Mouse (Mus musculus): ENCODE measurements at regions not wholly inside any gene's neighbourhood (a gene's known extent, or its start where the extent isn't known, plus 50 kb on each side); places are given as distances from the start of the nearest gene placed in this dataset.

- TF ChIP-seq KAT2A (conservative IDR thresholded peaks at IDR 0.05; ENCODE audit: low read depth, low read length), result no peak
- TF ChIP-seq ELF1 (IDR thresholded peaks at IDR 0.05; ENCODE audit: low read depth, low read length), result no peak
- TF ChIP-seq ZC3H11A (IDR thresholded peaks at IDR 0.05; ENCODE audit: low read depth, low read length), result no peak
- no peak for TF ChIP-seq TBP (IDR thresholded peaks at IDR 0.05; ENCODE audit: low read depth, low read length)
- no peak for TF ChIP-seq CHD1 (IDR thresholded peaks at IDR 0.05; ENCODE audit: low read depth, low read length)
- TF ChIP-seq ZKSCAN1 (IDR thresholded peaks at IDR 0.05; ENCODE audit: low read depth, low read length), result no peak
- TF ChIP-seq E2F4 (IDR thresholded peaks at IDR 0.05; ENCODE audit: borderline replicate concordance, low read depth, low read length), result no peak
- TF ChIP-seq GATA1 (IDR thresholded peaks at IDR 0.05; ENCODE audit: low read depth, low read length), result no peak
- no peak for TF ChIP-seq MAFK (IDR thresholded peaks at IDR 0.05; ENCODE audit: borderline replicate concordance, low read depth, low read length)
- no peak for TF ChIP-seq EP300 (IDR thresholded peaks at IDR 0.05; ENCODE audit: low read depth in 1 of 2, low read length in 2 of 2)
- TF ChIP-seq MAZ (IDR thresholded peaks at IDR 0.05; ENCODE audit: low read depth, low read length), result no peak
- no peak for TF ChIP-seq SIN3A (IDR thresholded peaks at IDR 0.05; ENCODE audit: low read length)
- TF ChIP-seq JUND (IDR thresholded peaks at IDR 0.05; ENCODE audit: low read depth, low read length), result no peak
- TF ChIP-seq SMC3 (IDR thresholded peaks at IDR 0.05; ENCODE audit: low read depth, low read length), result no peak
- Histone ChIP-seq H3K27me3 (ENCODE audit: control insufficient read depth in 1 of 2, insufficient read depth in 2 of 2, low read length in 2 of 2) (no peaks in the 10 kb centered on the region), H3K36me3 (ENCODE audit: control insufficient read depth in 1 of 2, insufficient read depth in 2 of 2, low read length in 2 of 2) (no peaks in the 10 kb centered on the region), H3K79me2 (ENCODE audit: control insufficient read depth, insufficient read depth, low read length, poor library complexity) (no peaks in the 10 kb centered on the region), H3K27ac (ENCODE audit: control insufficient read depth, low read depth, low read length) (no peak overlapping the region), H3K4me1 (ENCODE audit: control insufficient read depth in 1 of 2, insufficient read depth in 2 of 2, low read length in 2 of 2) (no peaks in the 10 kb centered on the region), H3K4me3 (ENCODE audit: control insufficient read depth in 1 of 2, insufficient read depth in 1 of 2, low read depth in 2 of 2, low read length in 2 of 2) (no peak overlapping the region), H3K9me3 (replicated peaks; ENCODE audit: insufficient read depth, low read length) (no peaks in the 10 kb centered on the region), H3K9ac (ENCODE audit: control insufficient read depth, low read depth, low read length, poor library complexity, severe bottlenecking) (no peak overlapping the region)
- no peak for DNase-seq (ENCODE audit: low read depth, low spot score)
These were observed 138.5 kb downstream of the Tgfb2 start for GRCm38 (mm10) chr1:186567136-186567826.

- TF ChIP-seq BHLHE40 (IDR thresholded peaks at IDR 0.05; ENCODE audit: borderline replicate concordance, low read depth, low read length), result no peak
- no peak for TF ChIP-seq MAZ (IDR thresholded peaks at IDR 0.05; ENCODE audit: low read depth, low read length)
- no peak for TF ChIP-seq ZKSCAN1 (IDR thresholded peaks at IDR 0.05; ENCODE audit: low read depth, low read length)
- TF ChIP-seq GATA1 (IDR thresholded peaks at IDR 0.05; ENCODE audit: low read depth, low read length), result no peak
- no peak for TF ChIP-seq MYC (IDR thresholded peaks at IDR 0.05; ENCODE audit: low read depth, low read length)
- TF ChIP-seq MAX (IDR thresholded peaks at IDR 0.05; ENCODE audit: low read length), result no peak
- TF ChIP-seq RCOR1 (IDR thresholded peaks at IDR 0.05; ENCODE audit: low read depth, low read length), result no peak
- no peak for TF ChIP-seq USF1 (IDR thresholded peaks at IDR 0.05; ENCODE audit: low read depth, low read length)
- no peak for TF ChIP-seq HCFC1 (IDR thresholded peaks at IDR 0.05; ENCODE audit: low read depth, low read length)
- TF ChIP-seq ZC3H11A (IDR thresholded peaks at IDR 0.05; ENCODE audit: low read depth, low read length), result no peak
- no peak for TF ChIP-seq CTCF (IDR thresholded peaks at IDR 0.05 in 2 of 3, conservative IDR thresholded peaks at IDR 0.05 in 1 of 3; ENCODE audit: control insufficient read depth in 1 of 3, insufficient read depth in 1 of 3, low read depth in 2 of 3, low read length in 3 of 3, poor library complexity in 1 of 3, severe bottlenecking in 1 of 3)
- H3K9ac ChIP-seq (ENCODE audit: control insufficient read depth, low read depth, low read length, poor library complexity, severe bottlenecking), result no peak overlapping the region
- H3K9me3 ChIP-seq (replicated peaks; ENCODE audit: insufficient read depth, low read length), result no peaks in the 10 kb centered on the region
- no peak overlapping the region for H3K4me3 ChIP-seq (ENCODE audit: control insufficient read depth in 1 of 2, insufficient read depth in 1 of 2, low read depth in 2 of 2, low read length in 2 of 2)
- no peaks in the 10 kb centered on the region for H3K4me1 ChIP-seq (ENCODE audit: control insufficient read depth in 1 of 2, insufficient read depth in 2 of 2, low read length in 2 of 2)
- H3K36me3 ChIP-seq (ENCODE audit: control insufficient read depth in 1 of 2, insufficient read depth in 2 of 2, low read length in 2 of 2), result no peaks in the 10 kb centered on the region
- H3K27me3 ChIP-seq (ENCODE audit: control insufficient read depth in 1 of 2, insufficient read depth in 2 of 2, low read length in 2 of 2), result no peaks in the 10 kb centered on the region
- no peak for DNase-seq (ENCODE audit: low read depth, low spot score)
- no peaks in the 10 kb centered on the region for H3K79me2 ChIP-seq (ENCODE audit: control insufficient read depth, insufficient read depth, low read length, poor library complexity)
- H3K27ac ChIP-seq (ENCODE audit: control insufficient read depth, low read depth, low read length), result no peak overlapping the region
These were observed 143.8 kb downstream of the Tgfb2 start for GRCm38 (mm10) chr1:186562027-186562426.

Measured in MEL (cell line).